ENCODE assay signal across 8 mouse cellular contexts in genomic region chr12:71831258-71832087, GRCm38 (mm10). TPM values are rescaled to one million over a fixed set of nuclear protein-coding genes. Genes with fewer than 3 reads are reported as not detected.
DNase-seq lines count a peak whose midpoint lies in the region; ATAC-seq lines count a peak whose summit lies in the region.

No protein-coding gene starts in this region.

- H3K4me3 ChIP-seq in limb, embryonic 11.5 days (ENCODE audit: low read depth, low read length) = peak overlapping the region; percentile 77
- H3K4me3 ChIP-seq in midbrain, embryonic 15.5 days = peak overlapping the region; percentile 85
- peak overlapping the region; percentile 75 for H3K4me3 ChIP-seq in stomach, embryonic 14.5 days (ENCODE audit: low read depth, low read length)

- no peaks in the 10 kb centered on the region for H3K36me3 ChIP-seq in limb, embryonic 11.5 days (ENCODE audit: control insufficient read depth, insufficient read depth, low read length)
- no peaks in the 10 kb centered on the region for H3K36me3 ChIP-seq in midbrain, embryonic 15.5 days (replicated peaks)
- no peaks in the 10 kb centered on the region for H3K36me3 ChIP-seq in stomach, embryonic 14.5 days (ENCODE audit: control insufficient read depth, insufficient read depth, low read length)

- intact Hi-C loops in gastrocnemius, postnatal 36 days (cut with DNase I) = loop anchor here (2.0 to 5.0 kb wide), 3 partner anchors 63 to 216 kb away; no protein-coding TSS in a partner anchor
- intact Hi-C loops in heart, postnatal 10 days (cut with DNase I) = loop anchor here (2.0 to 5.0 kb wide), 6 partner anchors 36 to 215 kb away; no protein-coding TSS in a partner anchor

- peak overlapping the region; percentile 76 for H3K9ac ChIP-seq in limb, embryonic 11.5 days (ENCODE audit: low read length)
- peak overlapping the region; percentile 96 for H3K9ac ChIP-seq in midbrain, embryonic 15.5 days
- H3K9ac ChIP-seq in stomach, embryonic 14.5 days (replicated peaks; ENCODE audit: low read depth, low read length) = peak overlapping the region; percentile 66

- H3K4me1 ChIP-seq in limb, embryonic 11.5 days (ENCODE audit: control insufficient read depth, insufficient read depth, low read length) = peaks cover 5% of the 10 kb centered on the region
- H3K4me1 ChIP-seq in midbrain, embryonic 15.5 days = peaks cover 42% of the 10 kb centered on the region
- H3K4me1 ChIP-seq in stomach, embryonic 14.5 days (ENCODE audit: control insufficient read depth, insufficient read depth, low read length) = peaks cover 17% of the 10 kb centered on the region; the same call in 1 of the 2 replicates

- peak; percentile 31 for DNase-seq in gastrocnemius, adult 18-20 months (ENCODE audit: low spot score)
- DNase-seq in gastrocnemius, postnatal 36 days = no peak
- peak; percentile 65 for DNase-seq in adrenal gland, adult 8-10 months
- peak; percentile 67 to 69 for DNase-seq in heart, postnatal 10 days
- peak; percentile 57 for DNase-seq in limb, embryonic 11.5 days (ENCODE audit: low spot score)

- H3K4me2 ChIP-seq in limb, embryonic 11.5 days (ENCODE audit: low read depth, severe bottlenecking) = peak overlapping the region; percentile 99
- peak overlapping the region; percentile 69 for H3K4me2 ChIP-seq in midbrain, embryonic 15.5 days
- peak overlapping the region; percentile 78 for H3K4me2 ChIP-seq in stomach, embryonic 14.5 days (replicated peaks; ENCODE audit: low read depth, low read length)

- under 1% methylated on average over 57 of the region's 59 CpGs for WGBS in limb, embryonic 11.5 days
- under 1% methylated on average over 56 of the region's 59 CpGs for WGBS in midbrain, embryonic 15.5 days
- WGBS in stomach, embryonic 14.5 days = under 1% methylated on average over 59 of the region's 59 CpGs

- H3K27ac ChIP-seq in limb, embryonic 11.5 days (replicated peaks; ENCODE audit: low read depth, low read length) = peak overlapping the region; percentile 72
- H3K27ac ChIP-seq in midbrain, embryonic 15.5 days = peak overlapping the region; percentile 94
- H3K27ac ChIP-seq in stomach, embryonic 14.5 days (ENCODE audit: low read length) = peak overlapping the region; percentile 93

- no peaks in the 10 kb centered on the region for H3K9me3 ChIP-seq in limb, embryonic 11.5 days (ENCODE audit: control insufficient read depth, low read length)
- H3K9me3 ChIP-seq in midbrain, embryonic 15.5 days = no peaks in the 10 kb centered on the region
- no peaks in the 10 kb centered on the region for H3K9me3 ChIP-seq in stomach, embryonic 14.5 days (ENCODE audit: control insufficient read depth, low read depth, low read length)

- H3K27me3 ChIP-seq in limb, embryonic 11.5 days (ENCODE audit: control insufficient read depth, insufficient read depth, low read length) = no peaks in the 10 kb centered on the region
- H3K27me3 ChIP-seq in midbrain, embryonic 15.5 days (replicated peaks) = 0 out of 2 replicates have a peak, but pooled peaks cover 2% of the 10 kb centered on the region
- H3K27me3 ChIP-seq in stomach, embryonic 14.5 days (ENCODE audit: control insufficient read depth, insufficient read depth, low read length) = no peaks in the 10 kb centered on the region

- ATAC-seq in erythroid progenitor cell, adult 5-6 weeks (replicated peaks; ENCODE audit: low FRiP score, poor library complexity, severe bottlenecking) = peak; percentile 60
- no peak for ATAC-seq in limb, embryonic 11.5 days (ENCODE audit: insufficient number of reproducible peaks, low FRiP score, low TSS enrichment, low read depth)
- peak; percentile 57 for ATAC-seq in midbrain, embryonic 15.5 days (replicated peaks)
- peak; percentile 59 for ATAC-seq in stomach, embryonic 14.5 days (ENCODE audit: insufficient number of reproducible peaks, insufficient read depth, low FRiP score, low read depth)

RNA-seq across cellular contexts. Expression of gene Daam1, which starts 0.6 kb away (rescaled TPM):
- 10 to 100 TPM in 1 of 2 experiments, 1 to 10 TPM in 1; 9.5 to 11.7 TPM for total RNA-seq in gastrocnemius, adult 18-20 months (2021)
- total RNA-seq in gastrocnemius, postnatal 36 days (2021) = 10 to 100 TPM in 1 of 2 experiments, 1 to 10 TPM in 1; 9.7 to 10.6 TPM
- 10 to 100 TPM; 22.6 to 28.0 (median 26.9) TPM for total RNA-seq in adrenal gland, adult 8-10 months (2022)
- total RNA-seq in erythroid progenitor cell, adult 5-6 weeks (2015; ENCODE audit: low replicate concordance) = 63.8 and 75.5 TPM in 2 replicates
- total RNA-seq in erythroid progenitor cell, adult 5-6 weeks (2017; ENCODE audit: low replicate concordance) = 78.1 and 90.7 TPM in 2 replicates
- total RNA-seq in heart, postnatal 10 days (2021) = 10 to 100 TPM; 70.7 to 86.4 TPM
- polyA plus RNA-seq in limb, embryonic 11.5 days (2014; fragmentation: Nextera tagmentation; extraction: Ambion mirVana) = 8.5 and 9.0 TPM in 2 replicates
- polyA plus RNA-seq in midbrain, embryonic 15.5 days (2015; fragmentation: Nextera tagmentation; extraction: Ambion mirVana) = 28.1 and 31.4 TPM in 2 replicates
- 18.6 and 19.7 TPM in 2 replicates for polyA plus RNA-seq in stomach, embryonic 14.5 days (2014; fragmentation: Nextera tagmentation; extraction: Ambion mirVana)

Comparison
In these comparisons a context has a peak if more than half of its experiments do, and no peak if none do; other contexts are left out.
1. DNase-seq: peak in gastrocnemius, adult 18-20 months (single experiment), adrenal gland, adult 8-10 months (single experiment), heart, postnatal 10 days (2 of 2) and limb, embryonic 11.5 days (single experiment); none in gastrocnemius, postnatal 36 days (0 of 2).
2. Peak in every context shown above with its lines, with median percentiles within 50 percentile points of each other: H3K27ac ChIP-seq, H3K4me2 ChIP-seq, H3K4me3 ChIP-seq and H3K9ac ChIP-seq.